Mouse (Mus musculus): ENCODE results near the gene Zfp946.

GRCm38 (mm10) chr17:22423952-22424617 is at the start of gene Zfp946:
- TF ChIP-seq CTCF (conservative IDR thresholded peaks at IDR 0.05; ENCODE audit: insufficient read depth, insufficient read length, low read depth, low read length) (no peak), POLR2A (IDR thresholded peaks at IDR 0.05; ENCODE audit: low read depth, low read length) (no peak)
